Mouse (Mus musculus) ovary, adult 18-20 months (tissue): Measurements from ENCODE around the gene Cav1.

Source experiments
- DNase-seq: peaks from one replicate; pipeline ENCODE4 v3.0.0; 2022; ENCODE audit warnings: low spot score, mixed read lengths

Cav1 gene

DNA sequence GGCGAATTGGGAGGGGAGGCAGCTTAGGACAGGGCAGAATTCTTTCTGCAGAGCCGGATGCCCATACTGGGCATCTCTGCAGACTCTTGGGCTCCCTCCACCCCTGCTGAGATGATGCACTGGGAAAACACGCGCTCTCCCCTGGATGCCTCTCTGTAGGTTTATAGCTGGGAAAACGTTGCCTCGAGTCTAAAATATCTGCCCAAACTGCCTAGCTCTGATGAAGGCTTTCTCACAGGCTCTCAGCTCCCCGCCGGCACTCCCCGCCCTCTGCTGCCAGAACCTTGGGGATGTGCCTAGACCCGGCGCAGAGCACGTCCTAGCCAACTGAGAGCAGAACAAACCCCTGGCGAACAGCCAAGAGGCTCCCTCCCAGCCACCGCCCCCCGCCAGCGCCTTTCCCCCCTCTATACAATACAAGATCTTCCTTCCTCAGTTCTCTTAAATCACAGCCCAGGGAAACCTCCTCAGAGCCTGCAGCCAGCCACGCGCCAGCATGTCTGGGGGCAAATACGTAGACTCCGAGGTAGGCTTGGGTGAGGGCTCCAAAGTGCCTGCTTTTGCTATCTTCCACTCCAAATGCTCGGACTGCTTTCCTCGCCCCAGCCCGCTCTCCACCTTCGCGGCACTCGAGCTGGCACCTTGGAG is at the start of gene Cav1:
Gene Cav1, plus strand, starts transcription at position 382 of the 648 bp plus-strand sequence.
- peak; percentile 69 for DNase-seq

DNA sequence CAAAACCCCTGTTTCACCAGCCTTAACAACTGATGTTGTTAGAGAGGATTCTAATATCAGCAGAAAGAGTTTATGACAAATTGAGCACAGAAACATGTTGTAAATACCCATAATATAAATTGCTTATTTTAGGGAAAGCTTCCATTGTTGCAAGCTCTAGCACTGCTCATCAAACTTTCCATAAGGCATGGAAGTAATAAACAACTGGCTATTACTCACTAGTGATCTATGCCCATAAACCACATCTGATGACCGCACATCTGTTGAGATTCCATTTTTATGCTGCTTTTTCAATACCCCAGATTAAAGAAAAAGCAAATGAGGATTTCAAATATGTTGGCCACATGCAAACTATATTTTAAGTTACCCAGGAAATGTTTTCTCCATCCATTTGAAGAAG is 48.0 kb upstream of the Cav1 start:
- no peak for DNase-seq

DNA sequence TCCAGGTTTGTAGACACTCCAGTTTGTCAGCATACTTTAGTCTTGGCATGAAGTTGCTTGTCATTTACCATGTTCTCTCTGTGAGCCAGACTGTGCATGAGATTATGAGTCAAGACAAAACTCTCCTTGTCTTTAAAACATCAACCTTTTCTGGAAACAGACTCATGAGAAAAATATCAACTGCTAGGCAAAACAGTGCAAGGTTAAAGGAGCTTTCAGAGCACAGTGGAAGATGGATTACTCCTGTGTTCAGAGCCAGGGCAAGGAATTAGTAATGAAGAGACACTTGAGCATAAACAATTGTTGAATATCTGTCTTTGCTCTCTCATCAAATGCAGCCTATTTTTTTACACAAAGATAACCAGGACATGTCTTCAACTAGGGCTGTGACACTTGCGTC is 47.2 kb upstream of the Cav1 start:
- DNase-seq, result no peak

DNA sequence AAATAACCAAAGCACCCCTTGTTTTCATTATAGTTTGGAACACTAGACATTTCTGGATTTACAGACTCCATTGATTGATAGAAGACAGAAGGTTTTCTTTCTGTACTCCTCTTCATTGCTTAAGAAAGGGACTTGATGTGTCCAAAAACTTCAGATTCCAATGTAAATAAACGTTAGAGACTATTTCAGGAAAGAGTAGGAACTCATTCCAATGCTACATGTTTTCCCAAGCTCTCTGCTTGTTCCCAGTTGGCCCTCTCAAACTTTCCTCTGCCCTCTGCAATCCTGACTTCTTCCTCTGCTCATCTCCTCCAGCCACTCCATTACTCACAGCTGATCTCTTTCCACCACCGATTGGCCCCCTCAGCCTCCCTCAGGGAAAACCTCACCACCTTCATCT is 43.3 kb upstream of the Cav1 start:
- no peak for DNase-seq

DNA sequence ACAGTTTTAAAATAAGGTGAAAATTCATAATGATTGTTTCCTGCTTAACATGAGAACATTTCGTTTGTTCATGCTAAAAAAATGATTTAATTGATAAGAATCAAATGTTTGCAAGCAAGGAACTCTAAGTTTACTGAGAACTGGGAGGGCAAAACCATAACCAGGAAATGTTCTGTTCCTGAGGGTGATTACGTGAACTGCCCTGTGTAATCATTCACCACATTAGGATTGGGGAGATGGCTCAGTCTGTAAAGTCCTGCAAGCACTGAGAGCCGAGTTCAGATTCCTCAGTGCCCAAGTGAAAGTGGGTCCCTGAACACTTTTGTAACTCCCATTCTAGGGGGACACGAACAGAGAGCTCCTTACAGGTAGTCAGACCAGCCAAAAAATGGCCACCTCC is 41.1 kb upstream of the Cav1 start:
- no peak for DNase-seq

DNA sequence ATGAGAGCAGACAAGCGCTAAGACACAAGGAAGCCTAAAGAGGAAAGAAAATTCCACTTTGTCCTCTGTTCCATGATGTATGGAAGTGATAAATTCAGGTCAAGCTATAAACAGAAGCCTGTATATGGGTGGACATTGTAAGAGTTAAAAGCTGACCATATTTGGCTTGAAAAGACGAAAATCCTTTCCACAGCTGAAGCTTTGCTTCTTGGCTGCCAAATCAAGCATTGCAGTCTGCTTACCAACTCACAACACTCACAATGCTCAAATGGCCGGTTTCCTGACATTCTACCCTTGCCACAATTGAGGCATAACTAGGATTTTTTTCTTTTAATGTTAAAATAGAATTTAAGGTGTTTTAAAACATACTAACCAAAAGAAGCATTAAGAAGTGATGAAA is 39.7 kb upstream of the Cav1 start:
- DNase-seq, result no peak

DNA sequence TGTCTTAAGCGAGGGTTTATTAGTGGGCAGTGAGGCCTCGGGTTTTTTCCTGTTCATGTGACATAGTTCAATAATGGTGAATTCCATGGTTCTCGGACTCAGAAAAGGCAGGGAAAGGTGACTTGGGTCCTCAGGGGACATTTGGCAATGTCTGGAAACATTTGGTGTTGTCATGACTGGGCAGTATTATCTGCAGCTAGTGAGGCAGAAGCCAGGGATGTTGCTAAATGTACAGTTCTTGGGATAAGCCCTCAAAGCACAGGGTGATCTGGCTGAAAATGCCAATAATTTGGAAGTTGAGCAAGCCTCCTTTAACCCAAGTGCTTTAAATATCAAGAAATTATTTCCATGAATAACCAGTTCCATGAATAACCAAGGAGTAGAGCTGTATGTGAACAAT is 27.8 kb upstream of the Cav1 start:
- DNase-seq, result no peak

DNA sequence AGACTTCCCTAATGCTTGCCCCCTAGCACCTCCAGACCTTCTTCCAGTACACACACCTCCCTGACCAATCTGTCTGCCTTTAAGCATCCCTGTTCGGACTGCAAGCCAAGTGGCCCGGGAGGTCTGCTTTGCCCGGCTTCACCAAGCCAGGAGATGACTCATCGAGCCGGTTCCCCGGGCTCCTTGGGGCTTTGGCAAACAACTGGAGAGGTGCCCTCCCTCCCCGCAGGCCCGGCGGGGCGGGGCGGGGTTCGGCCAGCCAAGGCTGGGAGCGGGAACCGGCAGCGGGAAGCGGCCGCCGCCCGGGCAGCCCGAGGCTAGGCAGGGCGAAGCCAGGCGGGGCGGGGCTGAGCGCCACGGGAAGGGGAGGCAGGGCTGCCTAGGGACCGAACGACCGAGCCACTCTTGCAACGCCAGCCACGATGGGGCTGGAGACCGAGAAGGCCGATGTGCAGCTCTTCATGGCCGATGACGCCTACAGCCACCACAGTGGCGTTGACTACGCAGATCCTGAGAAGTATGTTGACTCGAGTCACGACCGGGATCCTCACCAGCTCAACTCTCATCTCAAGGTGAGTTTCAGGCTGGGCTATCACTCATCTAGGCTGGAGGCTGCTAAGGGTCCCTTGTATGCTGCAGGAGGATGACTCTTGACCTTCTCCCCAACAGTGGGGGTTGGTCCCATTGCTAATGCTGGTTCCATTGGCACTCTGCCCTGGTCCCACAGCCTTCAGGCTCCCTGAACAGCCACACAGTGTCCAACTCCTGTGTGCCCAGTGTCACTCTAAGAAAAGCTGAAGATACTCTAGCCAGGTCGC is 25.0 kb upstream of the Cav1 start, which contains the start of gene Cav2:
Gene Cav2, plus strand, starts transcription at position 247 of the 818 bp plus-strand sequence.
- peak; percentile 91 for DNase-seq

DNA sequence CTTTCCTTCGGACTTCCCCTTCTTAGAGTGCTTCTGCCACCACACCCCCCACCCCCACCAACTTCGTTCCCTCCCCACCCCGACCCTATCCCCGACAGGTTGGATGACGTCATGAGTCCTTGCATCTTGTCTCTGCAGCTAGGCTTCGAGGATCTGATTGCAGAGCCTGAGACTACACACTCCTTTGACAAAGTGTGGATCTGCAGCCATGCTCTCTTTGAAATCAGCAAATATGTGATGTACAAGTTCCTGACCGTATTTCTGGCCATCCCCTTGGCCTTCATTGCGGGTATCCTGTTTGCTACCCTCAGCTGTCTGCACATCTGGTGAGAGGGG is 24.4 kb upstream of the Cav1 start:
- no peak for DNase-seq

DNA sequence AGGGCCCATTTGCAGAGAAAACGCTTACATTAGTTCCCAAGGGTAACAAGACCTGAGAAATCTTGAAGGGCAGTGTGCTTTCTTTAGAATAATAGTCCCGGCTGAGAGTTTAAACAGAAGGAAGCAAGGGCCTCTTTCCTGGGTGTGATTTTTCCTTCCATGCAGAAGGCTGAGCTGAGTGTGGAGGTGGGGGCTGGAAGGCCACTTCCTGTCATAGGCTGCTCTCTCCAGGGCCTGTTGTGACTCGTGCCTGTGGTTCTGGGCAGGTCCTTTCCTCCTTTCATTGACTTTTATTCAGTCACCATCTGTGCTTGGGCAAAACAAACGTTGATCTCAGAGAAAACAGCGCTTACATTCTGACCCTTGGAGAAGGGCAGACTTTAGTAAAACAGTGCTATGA is 24.0 kb upstream of the Cav1 start:
- no peak for DNase-seq

DNA sequence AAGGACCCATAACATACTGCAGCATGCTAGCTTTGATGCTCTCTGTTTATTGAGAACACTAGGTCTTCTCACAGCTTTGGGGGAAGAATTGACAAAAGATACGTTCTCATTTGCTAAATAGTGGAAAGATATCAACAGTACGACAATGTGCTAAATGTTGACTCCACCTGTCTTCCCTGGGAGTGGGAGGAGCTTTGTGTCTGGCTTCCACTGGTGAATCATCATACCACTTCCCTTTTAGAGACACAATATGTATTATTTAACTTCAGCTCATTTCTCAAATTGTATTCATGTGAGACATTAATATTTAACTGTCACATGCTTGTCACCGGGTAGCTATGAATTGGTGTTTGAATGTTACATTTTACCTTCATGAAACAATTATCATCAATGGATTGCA is 22.3 kb upstream of the Cav1 start:
- DNase-seq, result no peak

DNA sequence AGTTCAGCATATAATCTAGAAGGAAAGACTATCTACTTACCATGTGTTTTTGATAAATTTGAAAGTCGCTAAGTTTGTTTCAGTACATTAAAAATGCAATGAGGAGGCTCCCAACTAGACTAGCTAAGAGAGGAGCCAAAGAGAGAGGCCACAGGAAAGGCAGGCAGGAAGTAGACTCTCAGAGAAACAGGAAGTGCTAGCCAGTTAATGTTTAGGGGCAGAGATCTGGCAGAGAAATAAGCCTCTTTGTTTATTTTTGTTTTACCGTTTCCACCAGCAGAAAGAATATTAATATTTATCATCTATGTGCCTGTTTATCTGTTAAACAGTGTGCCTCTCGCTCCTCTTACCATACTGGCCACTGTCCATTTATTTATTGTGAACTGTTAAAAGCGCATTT is 19.8 kb upstream of the Cav1 start:
- no peak for DNase-seq

DNA sequence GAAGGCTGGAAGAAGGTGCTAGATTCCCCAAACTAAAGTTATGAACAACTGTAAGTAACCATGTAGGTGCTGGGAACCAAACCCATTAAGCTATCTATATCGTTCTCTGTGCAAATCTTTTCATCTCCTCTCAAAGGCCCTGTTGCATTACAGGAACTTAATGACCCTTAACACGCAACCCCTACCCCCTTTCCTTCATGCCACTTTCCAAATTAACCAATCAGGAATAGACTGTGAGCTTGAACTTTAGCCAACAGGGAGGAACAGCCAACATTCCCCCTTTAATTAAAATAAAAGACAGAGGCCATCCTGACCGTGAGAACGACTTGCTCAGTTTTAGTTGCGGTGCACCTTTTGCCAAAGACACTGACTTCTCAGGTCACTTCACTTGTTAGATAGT is 11.0 kb upstream of the Cav1 start:
- DNase-seq, result no peak

DNA sequence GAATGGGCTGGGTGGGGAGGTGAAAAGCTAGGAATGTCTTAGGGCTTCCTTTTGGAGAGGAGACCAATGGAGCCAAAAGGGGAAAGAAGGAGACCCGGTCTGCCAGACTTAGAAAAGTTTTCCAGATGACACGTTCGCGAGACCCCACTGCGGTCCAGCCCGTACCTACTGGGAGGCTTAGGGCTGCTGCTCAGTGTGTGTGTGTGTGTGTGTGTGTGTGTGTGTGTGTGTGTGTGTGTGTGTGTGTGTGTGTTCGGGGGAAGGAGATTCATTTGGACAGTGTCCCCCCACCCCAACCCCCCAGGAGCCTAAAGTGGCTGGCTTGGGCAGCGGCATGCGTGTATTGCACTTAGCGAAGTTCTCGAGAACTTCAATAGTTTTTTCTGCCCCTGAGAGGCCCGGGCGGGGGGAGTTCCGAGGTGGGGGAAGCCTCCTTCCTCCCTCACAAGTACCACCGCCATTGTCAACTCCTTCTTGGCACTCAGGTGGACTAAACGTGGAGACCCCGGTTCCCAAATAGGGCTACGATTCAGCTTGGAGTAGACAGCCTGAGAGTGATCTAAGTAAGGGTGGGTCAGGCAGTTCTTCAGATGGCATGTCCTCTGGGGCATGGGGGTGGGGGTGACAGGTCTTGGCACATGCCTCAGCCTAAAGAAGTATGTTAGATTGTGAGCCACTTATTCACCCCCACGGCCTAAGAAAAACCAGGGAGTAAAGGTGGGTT is 629 bp downstream of the Cav1 start:
- DNase-seq, result no peak

DNA sequence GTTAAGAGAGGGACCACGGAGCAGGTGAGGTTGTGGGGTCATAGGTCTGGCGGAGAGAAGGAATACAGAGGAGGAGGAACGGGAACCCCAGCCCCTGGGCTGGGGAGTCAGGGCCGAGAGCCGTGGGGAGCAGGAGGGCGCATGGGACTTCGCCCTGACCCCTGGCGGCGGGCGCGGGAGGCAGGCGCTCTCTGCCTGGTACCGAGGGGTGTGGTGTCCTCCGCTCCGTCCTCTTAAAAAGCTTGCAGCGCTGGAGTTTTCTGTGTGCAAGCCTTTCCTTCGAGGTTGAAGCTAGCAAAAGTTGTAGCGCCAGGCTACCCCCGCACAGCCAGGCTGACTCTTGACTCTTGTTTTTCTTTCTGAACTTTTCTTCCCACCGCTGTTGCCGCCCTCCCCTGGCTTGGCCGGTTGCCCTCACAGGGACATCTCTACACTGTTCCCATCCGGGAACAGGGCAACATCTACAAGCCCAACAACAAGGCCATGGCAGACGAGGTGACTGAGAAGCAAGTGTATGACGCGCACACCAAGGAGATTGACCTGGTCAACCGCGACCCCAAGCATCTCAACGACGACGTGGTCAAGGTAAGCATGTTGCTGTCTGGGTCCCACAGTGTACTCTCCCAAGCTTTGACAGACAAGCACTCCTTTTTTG is 1.5 kb downstream of the Cav1 start:
- peak; percentile 63 for DNase-seq

DNA sequence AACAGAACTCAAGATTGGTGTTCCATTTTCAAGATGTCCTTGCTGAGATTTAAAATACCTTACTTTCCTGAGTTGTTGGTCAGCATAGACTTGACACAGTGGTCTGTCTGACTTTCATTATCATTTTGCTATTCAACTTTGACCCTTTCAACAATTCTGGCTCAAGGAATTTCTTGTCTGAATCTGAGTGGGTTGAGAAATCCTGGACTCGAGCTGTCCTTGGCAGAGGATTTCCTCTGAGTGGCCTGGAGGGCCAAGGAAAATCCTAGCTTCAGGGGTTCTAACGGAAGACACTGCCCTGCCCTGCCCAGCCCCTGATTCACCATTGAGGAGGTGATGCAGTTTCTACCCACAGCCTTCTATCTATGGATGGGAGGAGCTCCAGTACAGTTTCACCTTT is 2.5 kb downstream of the Cav1 start:
- peak; percentile 8 for DNase-seq

DNA sequence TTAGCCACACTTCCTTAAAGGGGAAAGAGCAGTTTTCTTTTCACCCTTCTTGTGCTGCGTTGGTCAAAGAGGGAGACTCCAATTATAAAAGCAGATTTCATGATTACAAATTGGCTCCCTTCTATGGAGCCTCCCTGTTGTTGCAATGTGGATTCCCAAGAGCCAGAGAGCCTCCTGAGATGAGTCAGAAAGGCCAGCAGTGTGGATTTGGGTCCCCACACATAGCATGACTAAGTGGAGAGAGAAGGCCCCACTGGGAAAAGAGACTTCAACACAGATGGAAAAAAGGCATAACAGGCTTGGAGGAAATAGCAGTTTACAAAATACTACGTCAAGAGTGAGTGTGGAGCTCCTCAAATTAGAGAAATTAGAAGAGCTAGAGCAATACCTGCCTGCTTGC is 3.1 kb downstream of the Cav1 start:
- DNase-seq, result no peak

DNA sequence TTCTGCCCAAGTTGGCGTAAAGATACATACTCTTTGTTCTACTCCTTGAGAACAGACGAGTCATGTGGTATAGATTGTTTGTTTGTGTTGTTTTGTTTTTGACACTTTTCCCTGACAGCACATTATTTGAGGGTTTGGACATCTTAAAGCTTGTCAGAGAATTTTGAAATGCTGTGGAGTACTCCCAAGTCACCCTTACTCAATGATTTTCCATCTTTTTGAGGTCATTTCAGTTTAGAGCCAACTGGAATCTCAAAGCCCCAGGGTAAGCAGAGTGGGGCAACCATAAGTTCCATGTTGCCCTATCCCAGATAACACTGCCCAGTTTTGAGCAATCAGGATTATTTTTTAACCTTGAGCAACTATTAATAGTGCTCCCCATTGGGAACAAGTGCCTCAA is 8.1 kb downstream of the Cav1 start:
- no peak for DNase-seq

DNA sequence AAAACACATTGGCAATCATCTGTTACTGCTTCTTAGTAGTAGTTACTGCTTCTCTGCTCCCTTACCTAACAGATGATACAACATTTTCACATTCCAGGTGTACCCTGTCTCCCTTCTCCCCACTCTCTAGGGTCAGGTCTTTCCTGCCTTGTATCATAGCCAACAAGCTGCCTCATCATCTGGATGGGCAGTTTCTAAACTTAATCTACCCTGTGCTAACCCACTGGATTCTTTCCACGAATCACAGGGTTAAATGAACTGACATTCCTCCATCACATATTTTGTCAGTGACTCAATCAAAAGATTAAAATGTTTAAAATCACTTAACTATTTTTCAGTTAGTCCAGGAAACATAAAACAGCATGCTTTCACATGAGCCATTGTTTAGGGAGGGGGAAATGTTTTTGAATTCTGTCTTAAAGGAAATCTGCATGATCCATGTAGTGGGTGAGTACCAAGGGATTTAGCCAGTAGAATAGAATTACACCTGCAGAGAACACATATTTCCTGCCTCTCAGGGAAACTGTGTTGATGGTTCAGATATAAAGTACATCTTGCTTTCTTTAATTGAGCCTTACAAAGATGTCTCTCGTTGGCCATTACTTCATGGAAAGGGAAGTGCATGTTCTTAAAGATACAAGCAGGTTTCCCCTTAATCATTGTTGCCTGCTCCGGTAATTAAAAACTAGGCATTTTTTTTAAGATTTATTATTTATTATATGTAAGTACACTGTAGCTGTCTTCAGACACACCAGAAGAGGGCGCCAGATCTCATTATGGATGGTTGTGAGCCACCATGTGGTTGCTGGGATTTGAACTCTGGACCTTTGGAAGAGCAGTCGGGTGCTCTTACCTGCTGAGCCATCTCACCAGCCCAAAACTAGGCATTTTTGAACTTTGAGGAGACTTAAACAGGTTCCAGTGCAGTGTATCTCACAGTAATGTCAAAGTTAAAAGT is 8.8 kb downstream of the Cav1 start:
- no peak for DNase-seq

DNA sequence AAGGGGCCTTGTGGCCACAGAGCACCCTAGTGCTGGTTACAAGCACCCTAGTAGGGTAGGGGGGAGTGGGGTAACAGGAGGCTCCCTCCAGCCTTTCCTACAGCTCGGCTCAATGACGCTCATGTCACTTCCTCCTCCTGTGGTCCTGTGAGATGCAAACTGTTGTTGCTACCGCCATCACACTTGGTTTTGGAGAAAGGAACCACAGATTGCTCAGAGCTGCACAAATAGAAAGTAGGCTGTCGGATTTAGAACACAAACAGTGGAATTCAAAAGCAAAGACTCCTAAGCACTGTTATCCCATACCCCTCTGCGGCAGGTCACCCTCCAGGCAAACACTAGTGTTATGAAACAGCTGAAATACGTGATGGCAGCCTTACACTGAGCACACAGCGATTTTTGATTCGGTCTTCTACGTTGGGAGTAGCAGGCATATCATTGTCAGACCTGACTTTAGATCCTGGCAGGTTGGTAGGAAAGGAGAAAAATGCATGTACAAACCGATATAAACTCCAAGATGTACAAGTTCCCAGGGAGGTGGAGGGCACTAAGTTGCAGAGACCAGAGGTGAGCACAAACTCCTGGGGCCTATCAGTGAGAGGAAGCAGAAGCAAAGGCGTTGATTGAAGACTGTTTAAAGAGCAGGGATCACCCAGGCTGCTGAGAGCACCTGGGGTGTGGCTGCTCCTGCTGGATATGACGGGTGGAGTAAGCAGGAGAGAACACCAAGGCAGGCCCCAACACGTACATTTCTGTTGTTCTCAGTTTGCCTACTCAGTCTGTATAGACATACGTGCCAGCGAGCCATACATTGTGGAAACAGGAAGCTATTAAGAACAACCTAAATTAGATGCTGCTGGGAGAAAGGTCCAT is 10.4 kb downstream of the Cav1 start:
- no peak for DNase-seq

DNA sequence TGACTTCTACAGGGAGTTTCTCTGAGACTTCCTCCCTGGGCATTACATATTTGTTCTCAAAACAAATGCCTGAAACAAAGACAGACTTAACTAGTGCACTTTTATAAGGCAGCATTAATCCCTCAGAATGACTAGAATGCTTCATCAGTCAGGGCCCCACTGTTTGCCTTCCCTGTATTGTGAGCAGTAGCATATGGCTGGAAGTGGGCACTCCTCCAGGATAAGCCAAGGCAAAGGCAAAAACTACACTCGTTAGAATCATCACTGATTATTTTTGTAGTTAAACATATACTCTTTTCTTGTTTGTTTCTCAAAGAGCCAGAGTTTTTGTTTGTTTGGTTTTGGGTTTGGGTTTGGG is 11.0 kb downstream of the Cav1 start:
- no peak for DNase-seq
